ENCODE assay signal across 8 mouse cellular contexts in the genomic region with DNA sequence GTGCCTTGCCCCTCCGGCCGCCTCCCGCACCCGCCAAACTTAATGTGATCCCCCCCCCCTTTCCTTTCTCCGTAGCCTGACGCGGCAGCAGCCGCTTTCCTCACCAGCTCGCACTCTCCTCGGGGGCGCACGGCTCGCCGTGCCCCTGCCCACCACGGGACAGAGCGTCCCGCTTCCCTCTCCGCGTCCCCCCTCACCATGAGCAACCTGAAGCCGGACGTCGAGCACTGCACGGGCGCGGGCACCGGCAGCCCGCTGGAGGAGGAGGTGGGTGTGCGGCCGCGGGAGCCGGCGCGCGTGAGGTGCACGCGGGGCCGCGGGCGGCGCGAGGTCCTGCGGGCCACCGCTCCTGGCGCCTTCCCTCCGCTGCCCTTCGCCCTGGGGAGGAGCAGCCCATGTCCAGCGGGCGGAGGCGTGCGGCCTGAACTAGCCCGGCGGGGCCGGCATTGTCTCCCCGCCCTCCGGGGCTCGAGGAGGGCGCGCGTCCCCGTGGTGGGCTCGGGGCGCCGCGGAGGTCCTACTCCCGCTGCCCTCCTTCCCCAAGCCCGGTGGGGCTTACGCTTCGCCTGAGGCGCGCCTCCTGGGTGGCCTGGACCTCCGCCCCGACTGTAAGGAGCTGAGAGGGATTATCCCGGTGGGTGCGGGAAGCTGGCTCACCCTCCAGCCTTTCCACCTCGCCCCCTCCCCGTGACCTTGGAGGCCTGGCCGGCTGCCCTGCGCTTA. TPM values are rescaled to one million over a fixed set of nuclear protein-coding genes. Genes with fewer than 3 reads are reported as not detected.
DNase-seq lines count a peak whose midpoint lies in the region; ATAC-seq and TF ChIP-seq lines count a peak whose summit lies in the region.

No protein-coding gene starts in this region.

- WGBS in hindbrain, embryonic 10.5 days: under 1% methylated on average over 78 of the region's 78 CpGs
- WGBS in limb, embryonic 13.5 days: under 1% methylated on average over 58 of the region's 78 CpGs
- under 1% methylated on average over 58 of the region's 78 CpGs for WGBS in midbrain, embryonic 15.5 days

- no peak for TF ChIP-seq POLR2A in embryonic fibroblast, embryonic 13.5 days (IDR thresholded peaks at IDR 0.05; ENCODE audit: low read depth, low read length)

- peak overlapping the region; percentile 97 for H3K4me2 ChIP-seq in limb, embryonic 13.5 days (replicated peaks)
- peak overlapping the region; percentile 100 for H3K4me2 ChIP-seq in midbrain, embryonic 15.5 days

- DNase-seq in adrenal gland, adult 18-20 months (ENCODE audit: low spot score in 2 of 2): peak; percentile 54 to 57
- no peak for DNase-seq in adrenal gland, postnatal 4 days (ENCODE audit: low spot score in 2 of 2)
- DNase-seq in hindbrain, embryonic 10.5 days (ENCODE audit: low spot score): peak; percentile 74
- DNase-seq in frontal cortex, postnatal 14 days (ENCODE audit: low spot score in 2 of 2): no peak

- ATAC-seq in limb, embryonic 13.5 days (ENCODE audit: low FRiP score, low read depth): peak; percentile 73
- peak; percentile 70 for ATAC-seq in midbrain, embryonic 15.5 days (replicated peaks)

- peak overlapping the region; percentile 94 for H3K4me3 ChIP-seq in E14TG2a.4 (replicated peaks; ENCODE audit: low read length)
- peak overlapping the region; percentile 68 for H3K4me3 ChIP-seq in embryonic fibroblast, embryonic 13.5 days (ENCODE audit: insufficient read depth, low read length)
- H3K4me3 ChIP-seq in hindbrain, embryonic 10.5 days: peak overlapping the region; percentile 78
- peak overlapping the region; percentile 58 for H3K4me3 ChIP-seq in limb, embryonic 13.5 days
- H3K4me3 ChIP-seq in midbrain, embryonic 15.5 days: peak overlapping the region; percentile 67

- H3K9ac ChIP-seq in limb, embryonic 13.5 days: peak overlapping the region; percentile 67
- peak overlapping the region; percentile 43 for H3K9ac ChIP-seq in midbrain, embryonic 15.5 days

- no peak for TF ChIP-seq CTCF in E14TG2a.4 (conservative IDR thresholded peaks at IDR 0.05; ENCODE audit: low read length)
- TF ChIP-seq CTCF in embryonic fibroblast, embryonic 13.5 days (IDR thresholded peaks at IDR 0.05; ENCODE audit: borderline replicate concordance, insufficient read depth, low read length): no peak

- no peak overlapping the region for H3K27ac ChIP-seq in embryonic fibroblast, embryonic 13.5 days (ENCODE audit: insufficient read depth, low read length)
- H3K27ac ChIP-seq in hindbrain, embryonic 10.5 days: peak overlapping the region; percentile 90
- no peak overlapping the region for H3K27ac ChIP-seq in limb, embryonic 13.5 days
- H3K27ac ChIP-seq in midbrain, embryonic 15.5 days: no peak overlapping the region

- peaks cover 12% of the 10 kb centered on the region; the same call in 1 of the 2 replicates for H3K36me3 ChIP-seq in E14TG2a.4 (ENCODE audit: insufficient read depth, low read length)
- H3K36me3 ChIP-seq in hindbrain, embryonic 10.5 days: no peaks in the 10 kb centered on the region
- H3K36me3 ChIP-seq in limb, embryonic 13.5 days: no peaks in the 10 kb centered on the region
- no peaks in the 10 kb centered on the region for H3K36me3 ChIP-seq in midbrain, embryonic 15.5 days (replicated peaks)

- no peaks in the 10 kb centered on the region for H3K9me3 ChIP-seq in E14TG2a.4 (ENCODE audit: low read length)
- no peaks in the 10 kb centered on the region for H3K9me3 ChIP-seq in hindbrain, embryonic 10.5 days
- H3K9me3 ChIP-seq in limb, embryonic 13.5 days: no peaks in the 10 kb centered on the region
- no peaks in the 10 kb centered on the region for H3K9me3 ChIP-seq in midbrain, embryonic 15.5 days

- H3K4me1 ChIP-seq in E14TG2a.4 (replicated peaks; ENCODE audit: low read depth, low read length): peaks cover 75% of the 10 kb centered on the region
- no peaks in the 10 kb centered on the region for H3K4me1 ChIP-seq in embryonic fibroblast, embryonic 13.5 days (ENCODE audit: control insufficient read depth, insufficient read depth, low read length)
- H3K4me1 ChIP-seq in hindbrain, embryonic 10.5 days (replicated peaks): peaks cover 41% of the 10 kb centered on the region
- H3K4me1 ChIP-seq in limb, embryonic 13.5 days: peaks cover 25% of the 10 kb centered on the region
- peaks cover 30% of the 10 kb centered on the region for H3K4me1 ChIP-seq in midbrain, embryonic 15.5 days

- H3K27me3 ChIP-seq in E14TG2a.4 (ENCODE audit: insufficient read depth, low read length): no peaks in the 10 kb centered on the region
- H3K27me3 ChIP-seq in hindbrain, embryonic 10.5 days (ENCODE audit: insufficient read depth, poor library complexity, severe bottlenecking): peaks cover 73% of the 10 kb centered on the region
- H3K27me3 ChIP-seq in limb, embryonic 13.5 days: peaks cover 44% of the 10 kb centered on the region
- H3K27me3 ChIP-seq in midbrain, embryonic 15.5 days (replicated peaks): peaks cover 51% of the 10 kb centered on the region

RNA-seq across cellular contexts. Expression of a gene that starts 1.3 kb away (rescaled TPM):
- 10 to 100 TPM; 63.3 to 89.9 TPM for total RNA-seq in adrenal gland, adult 18-20 months (2021)
- 10 to 100 TPM; 45.2 to 45.6 TPM for total RNA-seq in adrenal gland, postnatal 4 days (2021)
- 22.7 and 34.1 TPM in 2 replicates for polyA plus RNA-seq in embryonic fibroblast, embryonic 13.5 days (2011; ENCODE audit: insufficient read length, low read depth, missing spikeins)
- 28.4 and 32.5 TPM in 2 replicates for polyA plus RNA-seq in hindbrain, embryonic 10.5 days (2016; fragmentation: Nextera tagmentation; extraction: Ambion mirVana)
- polyA plus RNA-seq in limb, embryonic 13.5 days (2015; fragmentation: Nextera tagmentation; extraction: Ambion mirVana): 15.3 and 16.1 TPM in 2 replicates
- polyA plus RNA-seq in midbrain, embryonic 15.5 days (2015; fragmentation: Nextera tagmentation; extraction: Ambion mirVana): 3.6 and 3.8 TPM in 2 replicates

RNA-seq across cellular contexts. Expression of a gene that starts 37.0 kb away (rescaled TPM):
- total RNA-seq in adrenal gland, adult 18-20 months (2021): 100 to 1,000 TPM; 131 to 132 TPM
- 100 to 1,000 TPM; 173 to 180 TPM for total RNA-seq in adrenal gland, postnatal 4 days (2021)
- 88.1 and 93.0 TPM in 2 replicates for polyA plus RNA-seq in embryonic fibroblast, embryonic 13.5 days (2011; ENCODE audit: insufficient read length, low read depth, missing spikeins)
- polyA plus RNA-seq in hindbrain, embryonic 10.5 days (2016; fragmentation: Nextera tagmentation; extraction: Ambion mirVana): 242 and 269 TPM in 2 replicates
- 341 and 352 TPM in 2 replicates for polyA plus RNA-seq in limb, embryonic 13.5 days (2015; fragmentation: Nextera tagmentation; extraction: Ambion mirVana)
- polyA plus RNA-seq in midbrain, embryonic 15.5 days (2015; fragmentation: Nextera tagmentation; extraction: Ambion mirVana): 401 and 421 TPM in 2 replicates

RNA-seq across cellular contexts. Expression of a gene that starts 43.8 kb away (rescaled TPM):
- total RNA-seq in adrenal gland, adult 18-20 months (2021): not detected
- 1 to 10 TPM; 4.8 to 4.9 TPM for total RNA-seq in adrenal gland, postnatal 4 days (2021)
- polyA plus RNA-seq in embryonic fibroblast, embryonic 13.5 days (2011; ENCODE audit: insufficient read length, low read depth, missing spikeins): 8.3 and 10.9 TPM in 2 replicates
- polyA plus RNA-seq in hindbrain, embryonic 10.5 days (2016; fragmentation: Nextera tagmentation; extraction: Ambion mirVana): 24.2 and 27.2 TPM in 2 replicates
- polyA plus RNA-seq in limb, embryonic 13.5 days (2015; fragmentation: Nextera tagmentation; extraction: Ambion mirVana): 15.1 and 16.0 TPM in 2 replicates
- polyA plus RNA-seq in midbrain, embryonic 15.5 days (2015; fragmentation: Nextera tagmentation; extraction: Ambion mirVana): 2.3 and 2.7 TPM in 2 replicates

RNA-seq across cellular contexts. Expression of a gene that starts 51.0 kb away (rescaled TPM):
- total RNA-seq in adrenal gland, adult 18-20 months (2021): 10 to 100 TPM; 44.9 to 52.5 TPM
- 10 to 100 TPM; 44.7 to 45.4 TPM for total RNA-seq in adrenal gland, postnatal 4 days (2021)
- polyA plus RNA-seq in embryonic fibroblast, embryonic 13.5 days (2011; ENCODE audit: insufficient read length, low read depth, missing spikeins): 58.1 and 78.4 TPM in 2 replicates
- polyA plus RNA-seq in hindbrain, embryonic 10.5 days (2016; fragmentation: Nextera tagmentation; extraction: Ambion mirVana): 14.5 and 15.2 TPM in 2 replicates
- 13.9 and 16.2 TPM in 2 replicates for polyA plus RNA-seq in limb, embryonic 13.5 days (2015; fragmentation: Nextera tagmentation; extraction: Ambion mirVana)
- polyA plus RNA-seq in midbrain, embryonic 15.5 days (2015; fragmentation: Nextera tagmentation; extraction: Ambion mirVana): 4.5 and 5.0 TPM in 2 replicates

Comparison
In these comparisons a context has a peak if more than half of its experiments do, and no peak if none do; other contexts are left out.
1. DNase-seq: peak in adrenal gland, adult 18-20 months (2 of 2) and hindbrain, embryonic 10.5 days (single experiment); none in adrenal gland, postnatal 4 days (0 of 2) and frontal cortex, postnatal 14 days (0 of 2).
2. Peak in every context shown above with its lines, with median percentiles within 50 percentile points of each other: H3K4me3 ChIP-seq.